Mouse (Mus musculus): ENCODE measurements at regions not wholly inside any gene's neighbourhood (a gene's known extent, or its start where the extent isn't known, plus 50 kb on each side); places are given as distances from the start of the nearest gene placed in this dataset.

- Histone ChIP-seq H3K36me3 (ENCODE audit: insufficient read depth) (no peaks in the 10 kb centered on the region), H3K9me3 (ENCODE audit: low read depth, low read length) (no peaks in the 10 kb centered on the region), H3K4me3 (ENCODE audit: low read depth, low read length) (no peak overlapping the region), H3K4me1 (ENCODE audit: insufficient read depth) (no peaks in the 10 kb centered on the region), H3K27me3 (ENCODE audit: insufficient read depth, low read length) (no peaks in the 10 kb centered on the region), H3K27ac (ENCODE audit: low read depth) (no peak overlapping the region), H3K4me2 (no peak overlapping the region), H3K9ac (no peak overlapping the region)
- no peak for TF ChIP-seq CTCF (IDR thresholded peaks at IDR 0.05; ENCODE audit: low read depth)
- ATAC-seq (ENCODE audit: insufficient read depth), result no peak
- no peak for DNase-seq
Measured at GRCm38 (mm10) chr2:108584799-108585198, 695.7 kb upstream of the Kif18a start.

- H3K27ac ChIP-seq (ENCODE audit: low read depth), result no peak overlapping the region
- no peak overlapping the region for H3K4me3 ChIP-seq (ENCODE audit: low read depth, low read length)
- no peaks in the 10 kb centered on the region for H3K27me3 ChIP-seq (ENCODE audit: insufficient read depth, low read length)
- H3K9ac ChIP-seq, result no peak overlapping the region
- no peaks in the 10 kb centered on the region for H3K4me1 ChIP-seq (ENCODE audit: insufficient read depth)
- ATAC-seq (ENCODE audit: insufficient read depth) (no peak), DNase-seq (no peak)
- H3K9me3 ChIP-seq (ENCODE audit: low read depth, low read length), result no peaks in the 10 kb centered on the region
- no peak for TF ChIP-seq CTCF (IDR thresholded peaks at IDR 0.05; ENCODE audit: low read depth)
- WGBS, result 88% methylated on average over 3 of the region's 3 CpGs
- H3K4me2 ChIP-seq, result no peak overlapping the region
- no peaks in the 10 kb centered on the region for H3K36me3 ChIP-seq (ENCODE audit: insufficient read depth)
Measured at GRCm38 (mm10) chr2:108593555-108593954, 687.0 kb upstream of the Kif18a start.

DNA sequence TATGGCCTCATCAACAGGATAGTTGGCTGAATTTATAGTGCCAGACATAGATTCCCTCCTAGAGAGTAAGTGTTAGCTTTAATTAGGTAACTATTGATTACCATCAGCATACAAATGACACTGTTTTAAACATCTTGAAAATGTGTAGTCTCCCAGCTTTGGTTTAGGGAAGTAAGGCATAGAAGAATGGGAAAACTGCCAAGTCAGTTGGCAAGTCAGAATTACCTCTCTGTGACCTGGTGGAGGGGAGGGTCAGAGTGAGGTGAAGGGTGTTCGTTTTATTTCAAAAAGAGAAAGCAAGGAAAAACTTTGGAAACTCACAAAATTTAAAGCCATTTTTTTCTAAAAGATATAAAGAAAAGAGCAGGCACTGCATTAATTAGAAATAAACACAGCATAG lies 680.2 kb upstream of the Kif18a start:
- Histone ChIP-seq H3K9ac (no peak overlapping the region), H3K27me3 (ENCODE audit: insufficient read depth, low read length) (no peaks in the 10 kb centered on the region), H3K9me3 (ENCODE audit: low read depth, low read length) (no peaks in the 10 kb centered on the region), H3K4me3 (ENCODE audit: low read depth, low read length) (no peak overlapping the region), H3K27ac (ENCODE audit: low read depth) (no peak overlapping the region), H3K4me2 (no peak overlapping the region), H3K4me1 (ENCODE audit: insufficient read depth) (no peaks in the 10 kb centered on the region), H3K36me3 (ENCODE audit: insufficient read depth) (no peaks in the 10 kb centered on the region)
- ATAC-seq (ENCODE audit: insufficient read depth) (no peak), DNase-seq (peak; percentile 7)
- TF ChIP-seq CTCF (IDR thresholded peaks at IDR 0.05; ENCODE audit: low read depth), result no peak
- 16% methylated on average over 1 of the region's 1 CpGs for WGBS

GRCm38 (mm10) chr2:108619580-108619979 lies 661.0 kb upstream of the Kif18a start:
- Histone ChIP-seq H3K27ac (ENCODE audit: low read depth) (no peak overlapping the region), H3K27me3 (ENCODE audit: insufficient read depth, low read length) (no peaks in the 10 kb centered on the region), H3K4me2 (no peak overlapping the region), H3K36me3 (ENCODE audit: insufficient read depth) (no peaks in the 10 kb centered on the region), H3K9me3 (ENCODE audit: low read depth, low read length) (no peaks in the 10 kb centered on the region), H3K4me1 (ENCODE audit: insufficient read depth) (no peaks in the 10 kb centered on the region), H3K9ac (no peak overlapping the region), H3K4me3 (ENCODE audit: low read depth, low read length) (no peak overlapping the region)
- DNase-seq (no peak), ATAC-seq (ENCODE audit: insufficient read depth) (no peak)
- no peak for TF ChIP-seq CTCF (IDR thresholded peaks at IDR 0.05; ENCODE audit: low read depth)

- Histone ChIP-seq H3K36me3 (ENCODE audit: insufficient read depth) (no peaks in the 10 kb centered on the region), H3K9me3 (ENCODE audit: low read depth, low read length) (no peaks in the 10 kb centered on the region), H3K4me1 (ENCODE audit: insufficient read depth) (no peaks in the 10 kb centered on the region), H3K4me2 (no peak overlapping the region), H3K27ac (ENCODE audit: low read depth) (peak overlapping the region; percentile 42; the same call in 1 of the 2 replicates), H3K27me3 (ENCODE audit: insufficient read depth, low read length) (no peaks in the 10 kb centered on the region), H3K4me3 (ENCODE audit: low read depth, low read length) (no peak overlapping the region), H3K9ac (no peak overlapping the region)
- no peak for TF ChIP-seq CTCF (IDR thresholded peaks at IDR 0.05; ENCODE audit: low read depth)
- ATAC-seq (ENCODE audit: insufficient read depth) (peak; percentile 96), DNase-seq (peak; percentile 61)
- whole genome bisulfite sequencing, result 15% methylated on average over 4 of the region's 4 CpGs
Measured at GRCm38 (mm10) chr2:108622367-108623162, 658.0 kb upstream of the Kif18a start.

- no peak overlapping the region for H3K4me2 ChIP-seq
- H3K36me3 ChIP-seq (ENCODE audit: insufficient read depth), result no peaks in the 10 kb centered on the region
- 70% methylated on average over 4 of the region's 4 CpGs for WGBS
- no peak overlapping the region for H3K27ac ChIP-seq (ENCODE audit: low read depth)
- no peaks in the 10 kb centered on the region for H3K4me1 ChIP-seq (ENCODE audit: insufficient read depth)
- no peaks in the 10 kb centered on the region for H3K27me3 ChIP-seq (ENCODE audit: insufficient read depth, low read length)
- no peak overlapping the region for H3K4me3 ChIP-seq (ENCODE audit: low read depth, low read length)
- no peak for ATAC-seq (ENCODE audit: insufficient read depth)
- no peak for TF ChIP-seq CTCF (IDR thresholded peaks at IDR 0.05; ENCODE audit: low read depth)
- no peak for DNase-seq
- no peak overlapping the region for H3K9ac ChIP-seq
- no peaks in the 10 kb centered on the region for H3K9me3 ChIP-seq (ENCODE audit: low read depth, low read length)
Measured at GRCm38 (mm10) chr2:108635644-108636043, 644.9 kb upstream of the Kif18a start.

- no peak overlapping the region for H3K4me3 ChIP-seq (ENCODE audit: low read depth, low read length)
- no peaks in the 10 kb centered on the region for H3K4me1 ChIP-seq (ENCODE audit: insufficient read depth)
- no peak for ATAC-seq (ENCODE audit: insufficient read depth)
- no peaks in the 10 kb centered on the region for H3K27me3 ChIP-seq (ENCODE audit: insufficient read depth, low read length)
- WGBS, result 41% methylated on average over 4 of the region's 4 CpGs
- H3K4me2 ChIP-seq, result no peak overlapping the region
- no peak overlapping the region for H3K9ac ChIP-seq
- H3K36me3 ChIP-seq (ENCODE audit: insufficient read depth), result no peaks in the 10 kb centered on the region
- no peak for TF ChIP-seq CTCF (IDR thresholded peaks at IDR 0.05; ENCODE audit: low read depth)
- H3K27ac ChIP-seq (ENCODE audit: low read depth), result no peak overlapping the region; the same call in 1 of the 2 replicates
- no peaks in the 10 kb centered on the region for H3K9me3 ChIP-seq (ENCODE audit: low read depth, low read length)
- peak; percentile 20 for DNase-seq
Measured at GRCm38 (mm10) chr2:108660697-108661388, 619.7 kb upstream of the Kif18a start.
